Mouse (Mus musculus): ENCODE measurements around the gene Fosl1. TPM values are rescaled to one million over a fixed set of nuclear protein-coding genes. Genes with fewer than 3 reads are reported as not detected.
"Not testable (repeated sequence)": the region's sequence is repeated elsewhere in the genome, so short reads cannot be mapped to it uniquely, and the experiment has no call there.

Fosl1 gene
- polyA plus RNA-seq, 1 experiment: not detected

GRCm38 (mm10) chr19:5490898-5491708 is 43.8 kb downstream of the Fosl1 start:
- Histone ChIP-seq H3K27ac (replicated peaks; ENCODE audit: low read depth, low read length) (peak overlapping the region; percentile 98), H3K4me3 (ENCODE audit: insufficient read depth, low read depth, low read length) (peak overlapping the region; percentile 90), H3K4me1 (ENCODE audit: control insufficient read depth, insufficient read depth, insufficient read length, low read length) (no peaks in the 10 kb centered on the region)

- Histone ChIP-seq H3K4me1 (ENCODE audit: control insufficient read depth, insufficient read depth, insufficient read length, low read length) (no peaks in the 10 kb centered on the region), H3K27ac (replicated peaks; ENCODE audit: low read depth, low read length) (no peak overlapping the region), H3K4me3 (ENCODE audit: insufficient read depth, low read depth, low read length) (no peak overlapping the region)
These were observed 45.3 kb downstream of the Fosl1 start for GRCm38 (mm10) chr19:5492641-5493040.

- H3K27ac ChIP-seq (replicated peaks; ENCODE audit: low read depth, low read length); H3K4me1 ChIP-seq (ENCODE audit: control insufficient read depth, insufficient read depth, insufficient read length, low read length); H3K4me3 ChIP-seq (ENCODE audit: insufficient read depth, low read depth, low read length): not testable (repeated sequence)
These were observed 46.0 kb downstream of the Fosl1 start for GRCm38 (mm10) chr19:5493301-5493721.

- Histone ChIP-seq H3K4me1 (ENCODE audit: control insufficient read depth, insufficient read depth, insufficient read length, low read length) (no peaks in the 10 kb centered on the region), H3K27ac (replicated peaks; ENCODE audit: low read depth, low read length) (no peak overlapping the region), H3K4me3 (ENCODE audit: insufficient read depth, low read depth, low read length) (no peak overlapping the region)
These were observed 47.0 kb downstream of the Fosl1 start for GRCm38 (mm10) chr19:5494314-5494713.

- H3K4me3 ChIP-seq (ENCODE audit: insufficient read depth, low read depth, low read length): no peak overlapping the region
- no peaks in the 10 kb centered on the region for H3K4me1 ChIP-seq (ENCODE audit: control insufficient read depth, insufficient read depth, insufficient read length, low read length)
- H3K27ac ChIP-seq (replicated peaks; ENCODE audit: low read depth, low read length): no peak overlapping the region
These were observed 48.2 kb downstream of the Fosl1 start for GRCm38 (mm10) chr19:5495353-5496051.

GRCm38 (mm10) chr19:5496052-5496370 is 48.7 kb downstream of the Fosl1 start:
- Histone ChIP-seq H3K27ac (replicated peaks; ENCODE audit: low read depth, low read length) (no peak overlapping the region), H3K4me1 (ENCODE audit: control insufficient read depth, insufficient read depth, insufficient read length, low read length) (no peaks in the 10 kb centered on the region), H3K4me3 (ENCODE audit: insufficient read depth, low read depth, low read length) (no peak overlapping the region)

GRCm38 (mm10) chr19:5500330-5500875 is 53.1 kb downstream of the Fosl1 start:
- Histone ChIP-seq H3K27ac (replicated peaks; ENCODE audit: low read depth, low read length) (no peak overlapping the region), H3K4me3 (ENCODE audit: insufficient read depth, low read depth, low read length) (no peak overlapping the region), H3K4me1 (ENCODE audit: control insufficient read depth, insufficient read depth, insufficient read length, low read length) (no peaks in the 10 kb centered on the region)

GRCm38 (mm10) chr19:5503687-5504086 is 56.3 kb downstream of the Fosl1 start, which contains the start of gene 1700020D05Rik:
Gene 1700020D05Rik, minus strand, starts transcription at chr19:5503787.
- Histone ChIP-seq H3K4me1 (ENCODE audit: control insufficient read depth, insufficient read depth, insufficient read length, low read length) (no peaks in the 10 kb centered on the region), H3K4me3 (ENCODE audit: insufficient read depth, low read depth, low read length) (no peak within 1 kb of the TSS), H3K27ac (replicated peaks; ENCODE audit: low read depth, low read length) (no peak within 1 kb of the TSS)

Other genes starting within 250 kb of the Fosl1 start
- 4.4 and 6.8 TPM in 2 replicates for gene Pacs1, start 174.4 kb upstream of the Fosl1 start, polyA plus RNA-seq (2012; ENCODE audit: insufficient read depth, insufficient read length, missing spikeins)
- gene Sf3b2, start 152.1 kb upstream of the Fosl1 start, polyA plus RNA-seq (2012; ENCODE audit: insufficient read depth, insufficient read length, missing spikeins): 58.7 and 72.0 TPM in 2 replicates
- not detected in 2 replicates for gene Gal3st3, start 149.2 kb upstream of the Fosl1 start, polyA plus RNA-seq (2012; ENCODE audit: insufficient read depth, insufficient read length, missing spikeins)
- not detected in 2 replicates for gene Catsper1, start 111.8 kb upstream of the Fosl1 start, polyA plus RNA-seq (2012; ENCODE audit: insufficient read depth, insufficient read length, missing spikeins)
- gene Cst6, start 98.0 kb upstream of the Fosl1 start, polyA plus RNA-seq (2012; ENCODE audit: insufficient read depth, insufficient read length, missing spikeins): 4.3 and 5.6 TPM in 2 replicates
- 26.0 and 39.5 TPM in 2 replicates for gene Eif1ad, start 80.8 kb upstream of the Fosl1 start, polyA plus RNA-seq (2012; ENCODE audit: insufficient read depth, insufficient read length, missing spikeins)
- 133 and 162 TPM in 2 replicates for gene Banf1, start 80.4 kb upstream of the Fosl1 start, polyA plus RNA-seq (2012; ENCODE audit: insufficient read depth, insufficient read length, missing spikeins)
- 30.8 and 31.2 TPM in 2 replicates for gene Sart1, start 58.8 kb upstream of the Fosl1 start, polyA plus RNA-seq (2012; ENCODE audit: insufficient read depth, insufficient read length, missing spikeins)
- gene Tsga10ip, start 45.0 kb upstream of the Fosl1 start, polyA plus RNA-seq (2012; ENCODE audit: insufficient read depth, insufficient read length, missing spikeins): not detected in 2 replicates
- gene Drap1, start 22.6 kb upstream of the Fosl1 start, polyA plus RNA-seq (2012; ENCODE audit: insufficient read depth, insufficient read length, missing spikeins): 293 and 410 TPM in 2 replicates
- gene AI837181, start 22.4 kb upstream of the Fosl1 start, polyA plus RNA-seq (2012; ENCODE audit: insufficient read depth, insufficient read length, missing spikeins): 23.8 and 27.1 TPM in 2 replicates
- 2.2 and 6.5 TPM in 2 replicates for gene Ccdc85b, start 10.3 kb downstream of the Fosl1 start, polyA plus RNA-seq (2012; ENCODE audit: insufficient read depth, insufficient read length, missing spikeins)
- 34.8 and 44.0 TPM in 2 replicates for gene Fibp, start 13.1 kb downstream of the Fosl1 start, polyA plus RNA-seq (2012; ENCODE audit: insufficient read depth, insufficient read length, missing spikeins)
- not detected in 2 replicates for gene Ctsw, start 21.0 kb downstream of the Fosl1 start, polyA plus RNA-seq (2012; ENCODE audit: insufficient read depth, insufficient read length, missing spikeins)
- 10.1 and 16.1 TPM in 2 replicates for gene Efemp2, start 26.4 kb downstream of the Fosl1 start, polyA plus RNA-seq (2012; ENCODE audit: insufficient read depth, insufficient read length, missing spikeins)
- 14.8 and 25.2 TPM in 2 replicates for gene Mus81, start 40.9 kb downstream of the Fosl1 start, polyA plus RNA-seq (2012; ENCODE audit: insufficient read depth, insufficient read length, missing spikeins)
- gene Cfl1, start 42.9 kb downstream of the Fosl1 start, polyA plus RNA-seq (2012; ENCODE audit: insufficient read depth, insufficient read length, missing spikeins): 324 and 390 TPM in 2 replicates
- 1.1 TPM in 1 of 2 replicates, not detected in the other for gene 1700020D05Rik, start 56.2 kb downstream of the Fosl1 start, polyA plus RNA-seq (2012; ENCODE audit: insufficient read depth, insufficient read length, missing spikeins)
- gene Snx32, start 63.0 kb downstream of the Fosl1 start, polyA plus RNA-seq (2012; ENCODE audit: insufficient read depth, insufficient read length, missing spikeins): 2.7 and 7.0 TPM in 2 replicates
- gene Ovol1, start 113.1 kb downstream of the Fosl1 start, polyA plus RNA-seq (2012; ENCODE audit: insufficient read depth, insufficient read length, missing spikeins): not detected in 2 replicates
- 1.3 and 2.1 TPM in 2 replicates for gene Ap5b1, start 120.5 kb downstream of the Fosl1 start, polyA plus RNA-seq (2012; ENCODE audit: insufficient read depth, insufficient read length, missing spikeins)
- gene Rnaseh2c, start 154.3 kb downstream of the Fosl1 start, polyA plus RNA-seq (2012; ENCODE audit: insufficient read depth, insufficient read length, missing spikeins): 55.5 and 74.0 TPM in 2 replicates
- 17.0 and 26.3 TPM in 2 replicates for gene Kat5, start 162.7 kb downstream of the Fosl1 start, polyA plus RNA-seq (2012; ENCODE audit: insufficient read depth, insufficient read length, missing spikeins)
- 22.8 and 24.6 TPM in 2 replicates for gene Rela, start 189.9 kb downstream of the Fosl1 start, polyA plus RNA-seq (2012; ENCODE audit: insufficient read depth, insufficient read length, missing spikeins)
- 10.0 and 11.6 TPM in 2 replicates for gene Sipa1, start 216.2 kb downstream of the Fosl1 start, polyA plus RNA-seq (2012; ENCODE audit: insufficient read depth, insufficient read length, missing spikeins)
- gene Map3k11, start 241.2 kb downstream of the Fosl1 start, polyA plus RNA-seq (2012; ENCODE audit: insufficient read depth, insufficient read length, missing spikeins): 14.9 and 24.5 TPM in 2 replicates
- 19.6 and 26.2 TPM in 2 replicates for gene Pcnx3, start 241.4 kb downstream of the Fosl1 start, polyA plus RNA-seq (2012; ENCODE audit: insufficient read depth, insufficient read length, missing spikeins)

Data from brown adipose tissue, adult 24 weeks (tissue).